Mouse (Mus musculus) embryo, embryonic 10.5 days (tissue): ENCODE measurements around the gene Nek9.

Experiments used
- DNase-seq: peaks from one replicate; pipeline ENCODE4 v3.0.0-alpha.2; 2015; ENCODE audit warnings: low spot score

Gene Nek9

GRCm38 (mm10) chr12:85263190-85263589 lies 76.0 kb downstream of the Nek9 start:
- DNase-seq = no peak

GRCm38 (mm10) chr12:85262489-85262888 lies 76.7 kb downstream of the Nek9 start:
- peak; percentile 79 for DNase-seq

GRCm38 (mm10) chr12:85257008-85257639 lies 82.0 kb downstream of the Nek9 start:
- no peak for DNase-seq

- no peak for DNase-seq
These were observed 82.9 kb downstream of the Nek9 start for GRCm38 (mm10) chr12:85256074-85256751.

- no peak for DNase-seq
These were observed 87.1 kb downstream of the Nek9 start for GRCm38 (mm10) chr12:85252083-85252482.
